Mouse (Mus musculus): ENCODE measurements around the gene Pter.
A peak's percentile ranks its signal among the peaks of the same experiment; 100 is the strongest.

Pter gene

GRCm38 (mm10) chr2:12923804-12924591 is at the start of gene Pter:
TSS of gene Pter (plus strand) at chr2:12924041.
- DNase-seq, result peak; percentile 95

- no peak for DNase-seq
These were observed 49.6 kb upstream of the Pter start for GRCm38 (mm10) chr2:12874232-12874631.

- DNase-seq, result no peak
These were observed 44.3 kb upstream of the Pter start for GRCm38 (mm10) chr2:12879492-12879891.

GRCm38 (mm10) chr2:12881009-12881408 is 42.8 kb upstream of the Pter start:
- DNase-seq, result no peak

- DNase-seq, result peak; percentile 7
These were observed 40.4 kb upstream of the Pter start for GRCm38 (mm10) chr2:12883276-12883914.

GRCm38 (mm10) chr2:12887015-12887414 is 36.8 kb upstream of the Pter start:
- DNase-seq, result no peak

GRCm38 (mm10) chr2:12905786-12906185 is 18.1 kb upstream of the Pter start:
- DNase-seq, result no peak

GRCm38 (mm10) chr2:12925643-12926042 is 1.8 kb downstream of the Pter start:
- no peak for DNase-seq

- no peak for DNase-seq
These were observed 6.5 kb downstream of the Pter start for GRCm38 (mm10) chr2:12930338-12930737.

GRCm38 (mm10) chr2:12933905-12934304 is 10.1 kb downstream of the Pter start:
- DNase-seq, result no peak

- DNase-seq, result no peak
These were observed 11.4 kb downstream of the Pter start for GRCm38 (mm10) chr2:12935286-12935685.

- DNase-seq, result no peak
These were observed 13.8 kb downstream of the Pter start for GRCm38 (mm10) chr2:12937461-12938217.

- no peak for DNase-seq
These were observed 14.8 kb downstream of the Pter start for GRCm38 (mm10) chr2:12938641-12939040.

GRCm38 (mm10) chr2:12956703-12957424 is 33.0 kb downstream of the Pter start:
- DNase-seq, result no peak

- no peak for DNase-seq
These were observed 46.3 kb downstream of the Pter start for GRCm38 (mm10) chr2:12970049-12970724.

- no peak for DNase-seq
These were observed 49.9 kb downstream of the Pter start for GRCm38 (mm10) chr2:12973752-12974151.

- DNase-seq, result no peak
These were observed 53.5 kb downstream of the Pter start for GRCm38 (mm10) chr2:12977367-12977766.

- no peak for DNase-seq
These were observed 54.9 kb downstream of the Pter start for GRCm38 (mm10) chr2:12978771-12979170.

GRCm38 (mm10) chr2:12984901-12985732 is 61.3 kb downstream of the Pter start:
- DNase-seq, result peak; percentile 16

- no peak for DNase-seq
These were observed 76.2 kb downstream of the Pter start for GRCm38 (mm10) chr2:13000026-13000425.

- DNase-seq, result no peak
These were observed 84.6 kb downstream of the Pter start for GRCm38 (mm10) chr2:13008433-13008832.

Data from kidney, postnatal 10 days (tissue).